Mouse (Mus musculus): ENCODE data around the gene Eif2b5. TPM values are rescaled to one million over a fixed set of nuclear protein-coding genes. Genes with fewer than 3 reads are reported as not detected.

Gene Eif2b5
- total RNA-seq, 2 experiments from 2014 or later, result 50.0 to 50.1 TPM

- DNase-seq, result no peak
Observed at GRCm38 (mm10) chr16:20489233-20489632, 9.4 kb upstream of the Eif2b5 start.

GRCm38 (mm10) chr16:20490581-20490980 lies 8.0 kb upstream of the Eif2b5 start:
- DNase-seq, result no peak

- no peak for DNase-seq
Observed at GRCm38 (mm10) chr16:20491301-20491700, 7.3 kb upstream of the Eif2b5 start.

- no peak for DNase-seq
Observed at GRCm38 (mm10) chr16:20493452-20493851, 5.2 kb upstream of the Eif2b5 start.

- DNase-seq, result peak; percentile 26
Observed at GRCm38 (mm10) chr16:20496671-20497600, 1.7 kb upstream of the Eif2b5 start.

- no peak for DNase-seq
Observed at GRCm38 (mm10) chr16:20497980-20498676, 489 bp upstream of the Eif2b5 start.

GRCm38 (mm10) chr16:20506000-20506399 lies 7.4 kb downstream of the Eif2b5 start:
- DNase-seq, result no peak

- DNase-seq, result no peak
Observed at GRCm38 (mm10) chr16:20509349-20509748, 10.7 kb downstream of the Eif2b5 start.

- DNase-seq, result no peak
Observed at GRCm38 (mm10) chr16:20511277-20511847, 12.7 kb downstream of the Eif2b5 start.

GRCm38 (mm10) chr16:20516032-20516431 lies 17.4 kb downstream of the Eif2b5 start:
- DNase-seq, result no peak

GRCm38 (mm10) chr16:20516726-20517201 lies 18.1 kb downstream of the Eif2b5 start, which contains the start of gene Dvl3:
Gene Dvl3 (plus strand): TSS chr16:20516982.
- peak; percentile 94 for DNase-seq

- DNase-seq, result peak; percentile 41
Observed at GRCm38 (mm10) chr16:20517216-20517615, 18.6 kb downstream of the Eif2b5 start.

- DNase-seq, result no peak
Observed at GRCm38 (mm10) chr16:20517701-20518374, 19.2 kb downstream of the Eif2b5 start.

GRCm38 (mm10) chr16:20523886-20524285 lies 25.3 kb downstream of the Eif2b5 start:
- no peak for DNase-seq

- no peak for DNase-seq
Observed at GRCm38 (mm10) chr16:20528779-20529178, 30.2 kb downstream of the Eif2b5 start.

GRCm38 (mm10) chr16:20529375-20529774 lies 30.8 kb downstream of the Eif2b5 start:
- DNase-seq, result no peak

GRCm38 (mm10) chr16:20530941-20531340 lies 32.3 kb downstream of the Eif2b5 start:
- DNase-seq, result no peak

- no peak for DNase-seq
Observed at GRCm38 (mm10) chr16:20534617-20535295, 36.1 kb downstream of the Eif2b5 start.

- DNase-seq, result peak; percentile 96
Observed at GRCm38 (mm10) chr16:20535296-20536080, 36.9 kb downstream of the Eif2b5 start, which contains the start of gene Ap2m1. Gene Ap2m1 (plus strand): TSS chr16:20535478.

- DNase-seq, result no peak
Observed at GRCm38 (mm10) chr16:20536081-20536665, 37.6 kb downstream of the Eif2b5 start.
